Mouse (Mus musculus): ENCODE data around the gene Rpap3. TPM values are rescaled to one million over a fixed set of nuclear protein-coding genes. Genes with fewer than 3 reads are reported as not detected.
A peak's percentile ranks its signal among the peaks of the same experiment; 100 is the strongest.

The Rpap3 gene
- polyA plus RNA-seq, 1 experiment = not detected

DNA sequence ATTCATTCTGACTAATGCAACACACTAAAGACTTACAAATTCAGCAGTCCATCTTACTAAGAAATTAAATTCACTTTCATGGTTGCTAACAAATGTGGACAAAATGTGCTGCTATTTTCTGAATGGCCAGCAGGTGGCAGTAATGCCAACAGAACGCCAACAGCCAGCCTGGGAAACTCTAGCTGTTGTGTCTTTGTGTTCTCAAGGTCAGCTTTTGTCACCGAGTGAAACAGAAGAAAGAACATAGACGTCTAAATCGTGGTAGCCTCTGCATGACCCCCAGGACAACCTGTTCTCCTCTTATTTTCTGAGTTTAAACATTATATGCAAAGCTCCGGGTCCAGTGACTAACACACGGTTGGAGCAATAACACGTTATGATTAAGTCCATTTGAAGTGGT is 38.2 kb downstream of the Rpap3 start:
- Histone ChIP-seq H3K27ac (ENCODE audit: insufficient read depth, low read depth, low read length) (no peak overlapping the region), H3K4me3 (ENCODE audit: insufficient read depth, low read depth, low read length) (no peak overlapping the region), H3K4me1 (ENCODE audit: control insufficient read depth, insufficient read depth, low read length) (peaks cover 8% of the 10 kb centered on the region)
- no peak for TF ChIP-seq POLR2A (IDR thresholded peaks at IDR 0.05; ENCODE audit: insufficient read depth, low read depth, low read length)
- TF ChIP-seq CTCF (IDR thresholded peaks at IDR 0.05; ENCODE audit: insufficient read depth, low read depth, low read length) = no peak
- 21% methylated on average over 7 of the region's 7 CpGs for WGBS

DNA sequence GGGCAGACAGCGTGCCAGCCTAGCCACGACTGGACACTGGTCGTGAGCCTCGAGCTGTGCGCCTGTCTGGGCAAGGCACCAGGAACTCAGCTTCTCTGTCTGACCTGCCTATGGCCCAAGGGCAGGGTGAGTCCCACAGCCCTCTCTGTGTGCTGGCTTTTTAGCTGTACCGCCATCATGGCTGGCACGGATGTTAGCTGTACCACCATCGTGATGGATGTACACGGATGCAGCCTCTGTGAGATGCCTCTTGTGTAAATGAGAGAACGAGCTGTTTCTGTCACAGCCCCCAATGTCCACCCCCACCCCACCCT is 39.2 kb downstream of the Rpap3 start:
- Histone ChIP-seq H3K27ac (ENCODE audit: insufficient read depth, low read depth, low read length) (no peak overlapping the region), H3K4me1 (ENCODE audit: control insufficient read depth, insufficient read depth, low read length) (0 out of 2 replicates have a peak, but pooled peaks cover 2% of the 10 kb centered on the region), H3K4me3 (ENCODE audit: insufficient read depth, low read depth, low read length) (no peak overlapping the region)
- TF ChIP-seq POLR2A (IDR thresholded peaks at IDR 0.05; ENCODE audit: insufficient read depth, low read depth, low read length) (no peak), CTCF (IDR thresholded peaks at IDR 0.05; ENCODE audit: insufficient read depth, low read depth, low read length) (no peak)
- 90% methylated on average over 10 of the region's 10 CpGs for WGBS

DNA sequence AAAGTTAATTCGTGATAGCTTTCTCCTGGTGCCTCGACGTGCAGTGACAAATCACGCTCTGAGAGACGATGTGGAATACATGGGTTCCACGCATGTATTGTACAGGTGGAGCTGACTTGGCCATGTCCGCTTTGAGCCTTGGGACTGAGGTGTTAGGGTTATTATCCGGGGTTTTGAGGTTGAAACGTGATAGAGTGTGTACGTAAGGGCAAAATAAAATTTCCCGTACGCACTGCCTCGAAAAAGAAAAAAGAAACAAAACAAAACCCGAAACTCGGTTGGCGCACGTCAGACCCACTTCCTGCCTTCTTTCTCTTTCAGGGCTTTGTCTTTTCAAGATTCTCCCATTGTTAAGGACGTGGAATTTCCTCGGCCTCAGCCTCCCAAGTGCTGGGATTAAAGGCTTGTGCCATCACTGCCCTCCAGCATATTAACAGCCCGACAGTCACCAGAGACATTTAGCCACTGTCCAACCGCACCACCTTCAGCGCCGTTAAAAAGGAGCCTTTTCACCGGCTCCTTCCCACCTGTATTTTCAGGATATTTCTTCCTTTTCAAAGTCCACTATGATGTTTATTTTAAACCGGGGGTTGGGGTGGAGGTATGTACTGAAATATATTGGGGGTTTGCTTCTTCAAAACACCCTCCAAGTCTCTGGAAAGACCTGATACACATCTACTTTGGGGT is 39.7 kb downstream of the Rpap3 start:
- WGBS = 77% methylated on average over 25 of the region's 25 CpGs
- TF ChIP-seq POLR2A (IDR thresholded peaks at IDR 0.05; ENCODE audit: insufficient read depth, low read depth, low read length) = no peak
- no peak for TF ChIP-seq CTCF (IDR thresholded peaks at IDR 0.05; ENCODE audit: insufficient read depth, low read depth, low read length)
- no peak overlapping the region for H3K27ac ChIP-seq (ENCODE audit: insufficient read depth, low read depth, low read length)
- H3K4me3 ChIP-seq (ENCODE audit: insufficient read depth, low read depth, low read length) = no peak overlapping the region
- H3K4me1 ChIP-seq (ENCODE audit: control insufficient read depth, insufficient read depth, low read length) = 0 out of 2 replicates have a peak, but pooled peaks cover 2% of the 10 kb centered on the region

GRCm38 (mm10) chr15:97664981-97665668 is 40.5 kb downstream of the Rpap3 start:
- Histone ChIP-seq H3K4me3 (ENCODE audit: insufficient read depth, low read depth, low read length) (no peak overlapping the region), H3K4me1 (ENCODE audit: control insufficient read depth, insufficient read depth, low read length) (0 out of 2 replicates have a peak, but pooled peaks cover 2% of the 10 kb centered on the region), H3K27ac (ENCODE audit: insufficient read depth, low read depth, low read length) (no peak overlapping the region)
- TF ChIP-seq CTCF (IDR thresholded peaks at IDR 0.05; ENCODE audit: insufficient read depth, low read depth, low read length) = no peak
- TF ChIP-seq POLR2A (IDR thresholded peaks at IDR 0.05; ENCODE audit: insufficient read depth, low read depth, low read length) = no peak
- WGBS = 62% methylated on average over 16 of the region's 16 CpGs

- 0 out of 2 replicates have a peak, but pooled peaks cover 2% of the 10 kb centered on the region for H3K4me1 ChIP-seq (ENCODE audit: control insufficient read depth, insufficient read depth, low read length)
- TF ChIP-seq POLR2A (IDR thresholded peaks at IDR 0.05; ENCODE audit: insufficient read depth, low read depth, low read length) (0 out of 2 replicates have a peak, but pooled peaks have one; percentile 19), CTCF (IDR thresholded peaks at IDR 0.05; ENCODE audit: insufficient read depth, low read depth, low read length) (peak; percentile 46; the same call in 1 of the 2 replicates)
- under 1% methylated on average over 19 of the region's 19 CpGs for WGBS
- peak overlapping the region; percentile 73 for H3K4me3 ChIP-seq (ENCODE audit: insufficient read depth, low read depth, low read length)
- H3K27ac ChIP-seq (ENCODE audit: insufficient read depth, low read depth, low read length) = peak overlapping the region; percentile 98
Measured at GRCm38 (mm10) chr15:97663750-97664406, 41.7 kb downstream of the Rpap3 start.

- no peak overlapping the region for H3K27ac ChIP-seq (ENCODE audit: insufficient read depth, low read depth, low read length)
- H3K4me1 ChIP-seq (ENCODE audit: control insufficient read depth, insufficient read depth, low read length) = peaks cover 11% of the 10 kb centered on the region
- WGBS = 46% methylated on average over 8 of the region's 8 CpGs
- TF ChIP-seq CTCF (IDR thresholded peaks at IDR 0.05; ENCODE audit: insufficient read depth, low read depth, low read length) = no peak
- no peak for TF ChIP-seq POLR2A (IDR thresholded peaks at IDR 0.05; ENCODE audit: insufficient read depth, low read depth, low read length)
- H3K4me3 ChIP-seq (ENCODE audit: insufficient read depth, low read depth, low read length) = no peak overlapping the region
Measured at GRCm38 (mm10) chr15:97658755-97659116, 46.9 kb downstream of the Rpap3 start.

GRCm38 (mm10) chr15:97657856-97658754 is 47.5 kb downstream of the Rpap3 start:
- H3K4me3 ChIP-seq (ENCODE audit: insufficient read depth, low read depth, low read length) = no peak overlapping the region
- no peak overlapping the region for H3K27ac ChIP-seq (ENCODE audit: insufficient read depth, low read depth, low read length)
- TF ChIP-seq POLR2A (IDR thresholded peaks at IDR 0.05; ENCODE audit: insufficient read depth, low read depth, low read length) (no peak), CTCF (IDR thresholded peaks at IDR 0.05; ENCODE audit: insufficient read depth, low read depth, low read length) (no peak)
- WGBS = 43% methylated on average over 26 of the region's 26 CpGs
- H3K4me1 ChIP-seq (ENCODE audit: control insufficient read depth, insufficient read depth, low read length) = peaks cover 11% of the 10 kb centered on the region

- no peak overlapping the region for H3K27ac ChIP-seq (ENCODE audit: insufficient read depth, low read depth, low read length)
- 86% methylated on average over 14 of the region's 14 CpGs for WGBS
- TF ChIP-seq CTCF (IDR thresholded peaks at IDR 0.05; ENCODE audit: insufficient read depth, low read depth, low read length) = no peak
- no peak for TF ChIP-seq POLR2A (IDR thresholded peaks at IDR 0.05; ENCODE audit: insufficient read depth, low read depth, low read length)
- H3K4me3 ChIP-seq (ENCODE audit: insufficient read depth, low read depth, low read length) = no peak overlapping the region
- H3K4me1 ChIP-seq (ENCODE audit: control insufficient read depth, insufficient read depth, low read length) = peaks cover 11% of the 10 kb centered on the region
Measured at GRCm38 (mm10) chr15:97657420-97657819, 48.2 kb downstream of the Rpap3 start.

All from olfactory bulb, adult 2 months (tissue).